Mouse (Mus musculus) cortical plate, adult 2 months (tissue): ENCODE data around the gene Tmem198b. TPM values are rescaled to one million over a fixed set of nuclear protein-coding genes. Genes with fewer than 3 reads are reported as not detected.

ENCODE experiments used
- H3K27ac ChIP-seq: fragments of 200-500 bp; 2 replicates; pipeline ENCODE4 v1.5.1; 2012; ENCODE audit warnings: low read length, control low read depth, inconsistent platforms; ENCODE audit not compliant: insufficient read depth
- H3K4me1 ChIP-seq: fragments of 200-500 bp; 2 replicates; pipeline ENCODE4 v1.6.1; 2011; ENCODE audit warnings: low read length; ENCODE audit not compliant: control insufficient read depth, insufficient read depth
- H3K4me3 ChIP-seq: fragments of 200-500 bp; 2 replicates; pipeline ENCODE4 v1.5.1; 2011; ENCODE audit warnings: mild to moderate bottlenecking, low read length, control low read depth; ENCODE audit not compliant: insufficient read depth
- CTCF ChIP-seq: fragments of 200-500 bp; IDR thresholded peaks from 2 replicates; pipeline ENCODE4 v1.5.1; 2011; ENCODE audit warnings: mild to moderate bottlenecking, control low read depth, low read length; ENCODE audit not compliant: insufficient read depth; ENCODE audit errors: extremely low read depth
- POLR2A ChIP-seq: fragments of 200-500 bp; IDR thresholded peaks from 2 replicates; pipeline ENCODE4 v1.6.1; 2011; ENCODE audit warnings: mild to moderate bottlenecking, low read length, control low read depth; ENCODE audit not compliant: insufficient read depth; ENCODE audit errors: extremely low read depth
- polyA plus RNA-seq: library from polyadenylated mRNA; depleted of rRNA; stranded (reverse); fragments of >200 nt; gene quantifications from 2 replicates; pipeline ENCODE4 v1.2.3, GENCODE M21; 2012

Tmem198b gene
- polyA plus RNA-seq, 1 experiment, result 12.7 TPM

DNA sequence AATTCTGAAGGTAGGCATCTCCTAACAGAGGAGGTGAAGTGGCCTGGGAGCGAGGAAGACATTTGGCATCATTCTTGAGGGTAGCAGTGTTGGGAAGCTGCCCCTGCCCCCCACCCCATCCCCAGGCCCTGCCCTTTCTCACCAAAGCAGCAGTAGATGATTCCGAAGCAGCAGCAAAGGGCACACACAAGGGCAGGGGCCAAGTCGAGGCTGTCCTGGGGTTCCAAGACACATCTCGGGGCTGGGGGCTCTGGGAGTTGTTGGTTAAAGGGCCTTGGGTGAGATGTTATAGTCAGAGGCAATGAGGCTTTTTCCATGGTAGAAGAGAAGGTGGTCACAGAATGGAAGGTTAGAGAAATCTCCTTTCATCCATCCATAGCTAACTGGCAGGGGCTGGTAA, 1.2 kb downstream of the Tmem198b start:
- Histone ChIP-seq H3K4me1 (peaks cover 9% of the 10 kb centered on the region), H3K27ac (no peak overlapping the region), H3K4me3 (no peak overlapping the region; the same call in 1 of the 2 replicates)
- TF ChIP-seq POLR2A (no peak), CTCF (no peak)

DNA sequence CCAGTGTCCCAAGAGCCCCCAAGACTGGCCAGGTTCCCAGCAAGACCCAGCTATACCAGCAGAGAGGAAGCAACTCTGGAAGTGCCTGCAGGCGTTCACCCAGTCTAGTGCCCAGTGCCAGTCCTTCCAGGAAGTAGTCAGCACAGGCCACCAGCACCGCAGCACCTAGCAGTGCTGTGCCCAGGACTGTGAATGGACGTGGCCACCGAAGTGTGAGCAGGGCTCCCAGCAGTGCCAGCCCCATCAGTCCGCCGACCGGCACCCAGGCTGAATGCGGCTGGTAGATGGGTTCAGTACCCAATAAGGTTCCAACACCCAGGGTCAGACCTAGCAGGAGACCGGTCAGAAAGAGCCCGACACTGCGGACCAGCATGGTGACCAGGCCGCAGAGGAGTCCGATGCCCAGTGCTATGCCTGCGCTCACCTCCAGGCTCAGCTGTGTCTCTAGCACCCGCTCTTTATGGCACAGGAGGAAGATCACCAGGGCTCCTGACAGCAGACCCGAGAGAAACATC, 2.1 kb downstream of the Tmem198b start:
- no peak for TF ChIP-seq CTCF
- TF ChIP-seq POLR2A, result no peak
- Histone ChIP-seq H3K27ac (no peak overlapping the region), H3K4me1 (peaks cover 7% of the 10 kb centered on the region), H3K4me3 (no peak overlapping the region)

DNA sequence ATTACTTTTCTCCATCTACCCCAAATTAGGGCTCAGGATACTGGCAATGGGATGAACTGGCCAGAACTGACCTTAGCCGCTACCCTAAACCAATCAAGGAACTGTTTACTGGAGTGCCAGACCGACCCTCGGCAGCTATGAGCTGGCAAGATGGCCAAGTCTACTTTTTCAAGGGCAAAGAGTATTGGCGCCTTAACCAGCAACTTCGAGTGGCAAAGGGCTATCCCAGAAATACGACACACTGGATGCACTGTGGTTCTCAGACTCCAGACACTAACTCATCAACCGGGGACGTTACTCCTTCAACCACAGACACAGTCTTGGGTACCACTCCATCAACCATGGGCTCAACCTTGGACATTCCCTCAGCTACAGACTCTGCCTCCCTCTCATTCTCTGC, 5.5 kb downstream of the Tmem198b start:
- Histone ChIP-seq H3K4me1 (no peaks in the 10 kb centered on the region; the same call in 1 of the 2 replicates), H3K27ac (no peak overlapping the region), H3K4me3 (no peak overlapping the region)
- TF ChIP-seq CTCF (no peak), POLR2A (no peak)

DNA sequence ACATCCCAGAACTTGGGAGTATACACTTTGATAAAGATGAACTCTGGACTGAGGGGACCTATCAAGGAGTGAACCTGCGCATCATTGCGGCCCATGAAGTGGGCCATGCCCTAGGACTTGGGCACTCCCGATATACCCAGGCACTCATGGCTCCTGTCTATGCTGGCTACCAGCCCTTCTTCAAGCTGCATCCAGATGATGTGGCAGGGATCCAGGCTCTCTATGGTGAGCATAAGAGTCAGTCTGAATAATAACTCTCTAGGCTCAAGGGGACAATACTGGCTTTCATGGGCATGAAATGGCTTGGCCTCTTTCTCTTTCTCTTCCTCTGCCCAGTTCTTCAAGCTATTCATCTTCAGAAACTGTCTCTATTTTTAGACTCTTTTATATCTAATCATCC, 8.6 kb downstream of the Tmem198b start:
- no peak for TF ChIP-seq POLR2A
- no peak overlapping the region for H3K4me3 ChIP-seq
- no peak overlapping the region for H3K27ac ChIP-seq
- H3K4me1 ChIP-seq, result no peaks in the 10 kb centered on the region; the same call in 1 of the 2 replicates

- no peak overlapping the region for H3K4me3 ChIP-seq
- no peak for TF ChIP-seq CTCF
- no peak for TF ChIP-seq POLR2A
- H3K4me1 ChIP-seq, result no peaks in the 10 kb centered on the region; the same call in 1 of the 2 replicates
- H3K27ac ChIP-seq, result no peak overlapping the region
Measured at GRCm38 (mm10) chr10:128794391-128794790, 9.8 kb downstream of the Tmem198b start.

GRCm38 (mm10) chr10:128793258-128793657, 10.9 kb downstream of the Tmem198b start:
- Histone ChIP-seq H3K4me1 (no peaks in the 10 kb centered on the region; the same call in 1 of the 2 replicates), H3K4me3 (no peak overlapping the region), H3K27ac (no peak overlapping the region)
- TF ChIP-seq CTCF (no peak), POLR2A (no peak)

- no peak for TF ChIP-seq CTCF
- no peak for TF ChIP-seq POLR2A
- Histone ChIP-seq H3K4me3 (no peak overlapping the region), H3K4me1 (no peaks in the 10 kb centered on the region; the same call in 1 of the 2 replicates), H3K27ac (no peak overlapping the region)
Measured at GRCm38 (mm10) chr10:128792041-128792440, 12.1 kb downstream of the Tmem198b start.

DNA sequence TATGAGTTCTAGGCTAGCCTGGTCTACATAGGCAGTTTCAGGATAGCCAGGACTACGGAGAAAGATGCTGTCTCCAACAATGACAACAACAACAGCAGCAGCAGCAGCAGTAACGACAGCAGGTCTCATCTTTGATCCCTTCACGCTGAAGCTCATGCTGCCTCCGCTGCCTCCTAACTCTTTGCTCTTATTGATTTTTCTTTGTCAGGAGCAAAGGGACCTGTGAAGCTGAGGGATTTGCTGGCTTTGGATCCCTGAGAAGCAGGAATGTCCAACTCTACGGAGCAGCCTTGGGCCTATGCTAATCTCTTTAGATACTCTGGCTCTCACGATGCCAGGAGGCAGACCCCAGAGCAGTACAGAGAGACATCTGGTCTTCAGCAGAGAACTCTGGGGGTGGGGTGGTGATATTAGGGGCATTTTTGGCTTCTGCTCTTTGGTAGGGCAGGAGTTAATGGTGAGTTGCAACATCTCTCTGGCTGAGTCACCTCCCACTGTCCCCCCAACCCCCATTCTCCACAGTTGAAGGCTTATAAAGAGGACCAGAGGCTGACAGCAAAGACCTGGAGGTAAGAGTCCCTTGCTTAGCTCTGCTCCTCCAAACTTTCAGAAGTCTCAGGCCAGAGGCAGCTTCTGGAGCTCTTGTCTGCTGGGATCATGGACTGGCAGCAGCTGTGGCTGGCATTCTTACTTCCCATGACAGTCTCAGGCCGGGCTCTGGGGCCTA, 13.6 kb downstream of the Tmem198b start, which contains the start of gene Mmp19:
Gene Mmp19 (plus strand): TSS at position 513 of the 727 bp plus-strand sequence.
- Histone ChIP-seq H3K4me3 (no peak within 1 kb of the TSS), H3K27ac (no peak within 1 kb of the TSS), H3K4me1 (no peaks in the 10 kb centered on the region; the same call in 1 of the 2 replicates)
- TF ChIP-seq CTCF, result no peak
- TF ChIP-seq POLR2A, result no peak

DNA sequence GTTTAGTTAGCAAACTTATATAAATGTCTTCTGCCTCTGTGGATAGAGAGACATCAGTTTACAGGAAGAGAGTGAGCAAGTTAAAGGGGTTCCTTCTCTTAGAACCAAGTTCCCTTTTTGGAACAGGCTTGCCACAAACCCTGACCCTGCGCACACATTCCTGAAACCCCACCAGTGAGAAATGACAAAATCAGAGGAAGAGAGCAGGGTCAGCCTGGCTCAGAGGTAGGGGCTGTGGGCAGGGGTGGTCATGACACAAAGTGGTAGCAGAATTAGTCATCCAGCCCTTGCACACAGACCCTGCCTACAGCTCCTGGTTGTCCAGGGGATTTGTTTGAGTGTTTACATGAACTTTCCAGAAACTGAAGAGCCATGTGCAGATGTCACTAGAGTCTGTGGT, 24.0 kb downstream of the Tmem198b start:
- no peaks in the 10 kb centered on the region for H3K4me1 ChIP-seq
- TF ChIP-seq CTCF, result no peak
- TF ChIP-seq POLR2A, result no peak
- no peak overlapping the region for H3K27ac ChIP-seq

More for the DNA sequence above, 24.0 kb downstream of the Tmem198b start:
- no peak overlapping the region for H3K4me3 ChIP-seq
